Mouse (Mus musculus) intestine, postnatal 0 days (tissue): Measurements from ENCODE around the gene Tas2r107. TPM values are rescaled to one million over a fixed set of nuclear protein-coding genes. Genes with fewer than 3 reads are reported as not detected.
"Not testable (repeated sequence)": the region's sequence is repeated elsewhere in the genome, so short reads cannot be mapped to it uniquely, and the experiment has no call there.

Source experiments
- ATAC-seq: fragments of 200-750 bp; cut with Nextera tagmentation; 2 replicates; pipeline ENCODE4 v1.8.0; 2017; ENCODE audit warnings: mild to moderate bottlenecking, moderate TSS enrichment, moderate library complexity
- H3K27ac ChIP-seq: fragments of 300-500 bp; sonication (generic); 2 replicates; pipeline ENCODE4 v1.5.1; 2014; ENCODE audit warnings: mild to moderate bottlenecking, low read depth, low read length, moderate library complexity
- H3K27me3 ChIP-seq: fragments of 300-500 bp; sonication (generic); replicated peaks from 2 replicates; pipeline ENCODE4 v1.6.1; 2014; ENCODE audit warnings: low read length, mixed read lengths; ENCODE audit not compliant: control insufficient read depth, insufficient read depth
- H3K36me3 ChIP-seq: fragments of 300-500 bp; sonication (generic); 2 replicates; pipeline ENCODE4 v1.6.1; 2014; ENCODE audit warnings: mild to moderate bottlenecking, moderate library complexity; ENCODE audit not compliant: control insufficient read depth, insufficient read depth
- H3K4me1 ChIP-seq: fragments of 300-500 bp; sonication (generic); replicated peaks from 2 replicates; pipeline ENCODE4 v1.6.1; 2014; ENCODE audit warnings: antibody characterized with exemption, low read length, mixed read lengths; ENCODE audit not compliant: control insufficient read depth, insufficient read depth
- H3K4me2 ChIP-seq: fragments of 300-500 bp; sonication (generic); replicated peaks from 2 replicates; pipeline ENCODE4 v1.6.1; 2014; ENCODE audit warnings: low read depth, mild to moderate bottlenecking, moderate library complexity
- H3K4me3 ChIP-seq: fragments of 300-500 bp; sonication (generic); 2 replicates; pipeline ENCODE4 v1.5.1; 2014; ENCODE audit warnings: low read depth, low read length
- H3K9ac ChIP-seq: fragments of 300-500 bp; sonication (generic); 2 replicates; pipeline ENCODE4 v1.6.1; 2014; ENCODE audit warnings: mild to moderate bottlenecking, low read depth, low read length
- H3K9me3 ChIP-seq: fragments of 300-500 bp; sonication (generic); 2 replicates; pipeline ENCODE4 v1.6.1; 2016; ENCODE audit warnings: mixed run types; ENCODE audit not compliant: control insufficient read depth
- CTCF ChIP-seq: sonication (generic); IDR thresholded peaks from 2 replicates; pipeline ENCODE4 v1.5.1; 2016; ENCODE audit warnings: low read depth, mild to moderate bottlenecking, control low read depth, antibody characterized with exemption, moderate library complexity
- WGBS: fragments of 180-500 bp; shearing (Covaris S2); extraction: QIAGEN DNeasy Blood & Tissue Kit; methylation state at CpG from one replicate; pipeline ENCODE4 v1.1.7; 2014; 5-methylcytosine and 5-hydroxymethylcytosine counted together
- polyA plus RNA-seq: library from polyadenylated mRNA; unstranded; fragments of >200 nt; fragmentation: Nextera tagmentation; extraction: Ambion mirVana; gene quantifications from 2 replicates; pipeline ENCODE4 v1.2.1, GENCODE M21; 2015

The Tas2r107 gene
- not detected in 2 replicates for polyA plus RNA-seq

DNA sequence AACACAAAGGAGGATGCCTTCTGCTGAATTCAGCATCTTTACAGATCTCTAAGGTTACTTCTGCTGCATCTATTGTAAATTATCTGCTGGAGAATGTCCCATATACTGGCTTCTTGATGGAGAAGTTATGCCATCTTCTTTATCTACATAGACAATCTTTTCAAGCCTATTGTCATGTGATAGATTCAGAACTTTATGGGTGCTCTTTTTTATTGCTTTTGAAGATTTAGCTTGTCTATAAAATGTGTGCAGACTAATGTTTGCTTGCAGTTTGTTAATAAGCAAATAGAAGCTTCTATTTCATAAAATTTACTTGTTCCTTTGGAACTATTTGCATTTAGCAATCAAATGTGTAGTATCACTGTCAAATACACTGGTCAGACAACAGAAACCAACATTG, at the start of gene Tas2r107:
Gene Tas2r107 (minus strand): TSS at position 101 of the 400 bp plus-strand sequence.
- Histone ChIP-seq H3K9ac (no peak within 1 kb of the TSS), H3K36me3 (no peaks in the 10 kb centered on the region), H3K9me3 (0 out of 2 replicates have a peak, but pooled peaks cover 3% of the 10 kb centered on the region), H3K27me3 (no peaks in the 10 kb centered on the region), H3K4me3 (no peak within 1 kb of the TSS), H3K4me1 (no peaks in the 10 kb centered on the region), H3K27ac (no peak within 1 kb of the TSS), H3K4me2 (no peak within 1 kb of the TSS)
- no peak for ATAC-seq
- no peak for TF ChIP-seq CTCF

DNA sequence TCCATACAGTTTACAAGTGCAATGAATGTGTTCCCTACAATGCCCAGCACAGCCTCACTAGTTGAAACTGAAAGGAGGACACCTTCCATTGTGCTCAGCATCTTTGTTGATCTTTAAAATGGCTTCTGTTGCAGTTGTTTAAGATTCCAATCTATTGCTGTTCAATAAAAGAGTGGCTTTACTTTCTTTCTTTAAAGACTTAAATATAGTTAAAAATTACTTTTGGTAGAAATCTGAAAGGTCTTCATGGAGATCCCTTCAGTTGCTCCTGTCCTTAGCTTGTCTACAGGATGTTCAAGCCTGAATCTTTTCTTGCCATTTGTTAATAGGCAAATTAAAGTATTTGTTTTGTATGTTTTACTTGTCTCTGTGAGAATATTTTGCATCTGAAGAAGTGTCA, 30.0 kb upstream of the Tas2r107 start, which contains the start of gene Tas2r114:
Gene Tas2r114 (minus strand): TSS at position 101 of the 400 bp plus-strand sequence.
- no peak within 1 kb of the TSS for H3K4me3 ChIP-seq
- H3K27me3 ChIP-seq = no peaks in the 10 kb centered on the region
- H3K4me2 ChIP-seq = no peak within 1 kb of the TSS
- H3K4me1 ChIP-seq = no peaks in the 10 kb centered on the region
- TF ChIP-seq CTCF = no peak
- H3K9ac ChIP-seq = no peak within 1 kb of the TSS
- no peak for ATAC-seq
- H3K36me3 ChIP-seq = no peaks in the 10 kb centered on the region
- H3K27ac ChIP-seq = no peak within 1 kb of the TSS
- H3K9me3 ChIP-seq = no peaks in the 10 kb centered on the region

GRCm38 (mm10) chr6:131687395-131687794, 27.4 kb upstream of the Tas2r107 start, which contains the start of gene Tas2r105:
TSS of gene Tas2r105 (minus strand) at chr6:131687495.
- ATAC-seq = no peak
- Histone ChIP-seq H3K9me3 (no peaks in the 10 kb centered on the region), H3K27ac (no peak within 1 kb of the TSS)

GRCm38 (mm10) chr6:131685644-131686043, 25.7 kb upstream of the Tas2r107 start, which contains the start of gene Tas2r104:
TSS of gene Tas2r104 (minus strand) at chr6:131685744.
- Histone ChIP-seq H3K27ac (no peak within 1 kb of the TSS), H3K36me3 (no peaks in the 10 kb centered on the region), H3K4me3 (no peak within 1 kb of the TSS), H3K9me3 (no peaks in the 10 kb centered on the region), H3K4me1 (no peaks in the 10 kb centered on the region), H3K27me3 (no peaks in the 10 kb centered on the region), H3K4me2 (no peak within 1 kb of the TSS), H3K9ac (no peak within 1 kb of the TSS)
- TF ChIP-seq CTCF = no peak
- ATAC-seq = no peak
- 63% methylated on average over 1 of the region's 1 CpGs for WGBS

More at GRCm38 (mm10) chr6:131687395-131687794, 27.4 kb upstream of the Tas2r107 start, which contains the start of gene Tas2r105:
- no peak for TF ChIP-seq CTCF
- no peaks in the 10 kb centered on the region for H3K36me3 ChIP-seq
- H3K4me2 ChIP-seq = no peak within 1 kb of the TSS
- 69% methylated on average over 1 of the region's 1 CpGs for WGBS
- H3K4me1 ChIP-seq = no peaks in the 10 kb centered on the region
- H3K4me3 ChIP-seq = no peak within 1 kb of the TSS
- H3K9ac ChIP-seq = no peak within 1 kb of the TSS
- H3K27me3 ChIP-seq = no peaks in the 10 kb centered on the region

DNA sequence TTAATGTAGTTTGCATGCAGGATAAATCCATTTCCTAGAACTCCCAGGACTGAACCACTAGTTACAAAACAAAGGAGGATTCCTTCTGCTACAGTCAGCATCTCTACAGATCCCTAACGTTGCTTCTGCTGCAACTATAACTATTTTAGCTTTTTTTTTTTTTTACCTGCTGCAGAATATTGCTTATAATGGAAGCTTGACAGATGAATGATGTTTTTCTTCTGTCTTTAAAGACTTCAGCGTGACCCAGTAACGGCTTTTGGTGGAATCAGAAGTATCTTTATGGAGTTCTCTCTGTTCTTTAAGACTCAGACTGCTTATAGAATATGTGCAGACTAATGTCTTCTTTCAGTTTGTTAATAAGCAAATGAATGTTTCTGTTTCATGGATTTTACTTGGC, 18.8 kb upstream of the Tas2r107 start, which contains the start of gene Tas2r106:
Gene Tas2r106 (minus strand): TSS at position 101 of the 400 bp plus-strand sequence.
- no peak for TF ChIP-seq CTCF
- H3K36me3 ChIP-seq = no peaks in the 10 kb centered on the region
- ATAC-seq = no peak
- WGBS = 69% methylated on average over 3 of the region's 3 CpGs
- H3K9ac ChIP-seq = no peak within 1 kb of the TSS
- no peaks in the 10 kb centered on the region for H3K27me3 ChIP-seq
- no peak within 1 kb of the TSS for H3K27ac ChIP-seq
- H3K4me3 ChIP-seq = no peak within 1 kb of the TSS
- H3K4me2 ChIP-seq = no peak within 1 kb of the TSS
- no peaks in the 10 kb centered on the region for H3K4me1 ChIP-seq
- 0 out of 2 replicates have a peak, but pooled peaks cover 3% of the 10 kb centered on the region for H3K9me3 ChIP-seq

DNA sequence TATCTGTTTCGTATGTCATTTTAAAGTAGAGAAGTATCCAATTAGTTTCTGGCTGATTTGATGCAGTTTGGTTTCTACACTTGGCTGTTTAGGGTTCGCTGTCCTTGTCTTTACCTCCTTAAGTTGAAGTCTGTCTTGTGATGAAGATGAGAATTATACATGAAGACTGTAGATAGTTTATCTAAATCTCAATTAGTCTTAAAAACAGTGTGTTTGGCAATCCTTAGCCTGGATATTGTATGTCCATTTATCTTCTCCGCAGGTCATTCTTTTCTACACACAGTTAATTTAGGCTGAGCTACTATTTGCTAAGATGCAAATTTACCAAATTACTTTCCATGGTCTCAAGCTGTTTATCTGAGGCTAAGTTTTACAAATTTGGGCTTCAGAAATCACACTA, 29.1 kb downstream of the Tas2r107 start, which contains the start of gene Tas2r130:
Gene Tas2r130 (minus strand): TSS at position 101 of the 400 bp plus-strand sequence.
- ATAC-seq = no peak
- H3K9ac ChIP-seq = no peak within 1 kb of the TSS
- H3K27ac ChIP-seq = no peak within 1 kb of the TSS
- 83% methylated on average over 3 of the region's 3 CpGs for WGBS
- no peaks in the 10 kb centered on the region for H3K27me3 ChIP-seq
- no peaks in the 10 kb centered on the region for H3K4me1 ChIP-seq
- H3K36me3 ChIP-seq = no peaks in the 10 kb centered on the region
- H3K4me3 ChIP-seq = no peak within 1 kb of the TSS
- no peaks in the 10 kb centered on the region for H3K9me3 ChIP-seq
- TF ChIP-seq CTCF = no peak
- H3K4me2 ChIP-seq = no peak within 1 kb of the TSS

DNA sequence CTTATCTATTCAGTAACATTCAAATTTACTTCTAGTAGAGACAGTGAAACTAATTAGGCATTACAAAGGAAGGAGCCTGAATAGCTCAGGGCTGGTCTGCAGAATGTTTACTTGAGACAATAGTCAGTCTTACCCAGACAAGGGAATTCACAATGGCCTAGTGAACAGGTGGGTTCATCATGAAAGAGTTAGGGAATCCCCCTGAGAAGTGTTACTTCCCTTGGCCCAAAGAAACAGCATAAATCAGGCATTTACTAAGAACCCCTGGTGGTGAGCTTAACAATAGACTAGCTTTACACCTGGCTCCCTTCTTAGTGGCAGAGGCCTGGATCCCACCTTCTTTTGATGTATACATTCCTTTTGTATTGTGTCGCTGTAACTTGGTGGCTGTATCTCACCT, 50.0 kb downstream of the Tas2r107 start:
- H3K9ac ChIP-seq, H3K36me3 ChIP-seq, H3K4me3 ChIP-seq, H3K9me3 ChIP-seq, H3K4me2 ChIP-seq, H3K27ac ChIP-seq, ATAC-seq, H3K4me1 ChIP-seq, H3K27me3 ChIP-seq: not testable (repeated sequence)
- WGBS = 88% methylated on average over 1 of the region's 1 CpGs

Other genes starting within 250 kb of the Tas2r107 start
- not detected in 2 replicates for gene 5430401F13Rik, start 173.7 kb downstream of the Tas2r107 start, polyA plus RNA-seq
- not detected in 2 replicates for gene Gm6619, start 173.7 kb downstream of the Tas2r107 start, polyA plus RNA-seq
- gene Tas2r130, start 29.2 kb downstream of the Tas2r107 start, polyA plus RNA-seq = not detected in 2 replicates
- not detected in 2 replicates for gene Tas2r106, start 18.7 kb upstream of the Tas2r107 start, polyA plus RNA-seq
- gene Tas2r104, start 25.6 kb upstream of the Tas2r107 start, polyA plus RNA-seq = not detected in 2 replicates
- not detected in 2 replicates for gene Tas2r105, start 27.3 kb upstream of the Tas2r107 start, polyA plus RNA-seq
- not detected in 2 replicates for gene Tas2r114, start 29.9 kb upstream of the Tas2r107 start, polyA plus RNA-seq